ENCODE assay signal across 8 mouse cellular contexts in the genomic region with DNA sequence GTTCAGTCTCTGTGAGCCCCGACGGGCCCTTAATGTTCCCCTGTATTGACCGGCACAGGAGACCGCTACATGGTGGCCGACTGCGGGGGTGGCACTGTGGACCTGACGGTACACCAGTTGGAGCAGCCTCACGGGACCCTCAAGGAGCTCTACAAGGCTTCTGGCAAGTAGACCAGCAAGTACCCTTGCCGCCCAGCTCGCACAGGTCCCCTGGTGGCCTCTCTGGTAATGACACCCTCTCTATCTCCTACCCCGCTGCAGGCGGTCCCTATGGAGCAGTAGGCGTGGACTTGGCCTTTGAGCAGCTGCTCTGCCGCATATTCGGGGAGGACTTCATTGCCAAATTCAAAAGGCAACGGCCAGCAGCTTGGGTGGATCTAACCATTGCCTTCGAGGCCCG. TPM values are rescaled to one million over a fixed set of nuclear protein-coding genes. Genes with fewer than 3 reads are reported as not detected.
DNase-seq lines count a peak whose midpoint lies in the region; ATAC-seq and TF ChIP-seq lines count a peak whose summit lies in the region.

No protein-coding gene starts in this region.

- H3K27ac ChIP-seq in cerebellum, adult 2 months (ENCODE audit: insufficient read depth, low read length), result no peak overlapping the region
- H3K27ac ChIP-seq in limb, embryonic 13.5 days, result no peak overlapping the region
- H3K27ac ChIP-seq in midbrain, postnatal 0 days (ENCODE audit: low read depth, low read length), result no peak overlapping the region

- H3K9me3 ChIP-seq in limb, embryonic 13.5 days, result no peaks in the 10 kb centered on the region
- H3K9me3 ChIP-seq in midbrain, postnatal 0 days (ENCODE audit: low read length), result no peaks in the 10 kb centered on the region

- no peaks in the 10 kb centered on the region for H3K27me3 ChIP-seq in cerebellum, adult 2 months (ENCODE audit: control insufficient read depth, insufficient read depth, low read length)
- H3K27me3 ChIP-seq in limb, embryonic 13.5 days, result no peaks in the 10 kb centered on the region
- no peaks in the 10 kb centered on the region for H3K27me3 ChIP-seq in midbrain, postnatal 0 days (ENCODE audit: insufficient read depth, low read length)

- TF ChIP-seq CTCF in cerebellum, adult 2 months (IDR thresholded peaks at IDR 0.05; ENCODE audit: borderline replicate concordance, insufficient read depth, low read depth, low read length), result peak; percentile 51
- TF ChIP-seq CTCF in midbrain, postnatal 0 days (IDR thresholded peaks at IDR 0.05), result peak; percentile 63

- no peak overlapping the region; the same call in 1 of the 2 replicates for H3K9ac ChIP-seq in limb, embryonic 13.5 days
- H3K9ac ChIP-seq in midbrain, postnatal 0 days (replicated peaks; ENCODE audit: low read length, poor library complexity, severe bottlenecking), result no peak overlapping the region

- TF ChIP-seq POLR2A in cerebellum, adult 2 months (IDR thresholded peaks at IDR 0.05; ENCODE audit: borderline replicate concordance, insufficient read depth, low read length), result no peak

- peak in 1 of 2 experiments; percentile 20 for DNase-seq in cerebellum, adult 2 months
- no peak for DNase-seq in cerebellum, adult 8-10 months
- peak; percentile 84 for DNase-seq in embryo, embryonic 10 days (ENCODE audit: low spot score)
- peak; percentile 83 to 90 for DNase-seq in gastrocnemius, postnatal 4 days (ENCODE audit: low spot score in 2 of 2)
- peak; percentile 74 for DNase-seq in kidney, adult 18-20 months
- peak; percentile 42 for DNase-seq in midbrain, postnatal 0 days (ENCODE audit: low spot score)
- peak; percentile 56 to 60 for DNase-seq in spleen, postnatal 36 days (ENCODE audit: low spot score in 2 of 2)

- no peaks in the 10 kb centered on the region for H3K4me1 ChIP-seq in cerebellum, adult 2 months (ENCODE audit: control insufficient read depth, insufficient read depth, low read length)
- peaks cover 10% of the 10 kb centered on the region for H3K4me1 ChIP-seq in limb, embryonic 13.5 days
- no peaks in the 10 kb centered on the region for H3K4me1 ChIP-seq in midbrain, postnatal 0 days (ENCODE audit: insufficient read depth, low read length)

- 25% methylated on average over 18 of the region's 18 CpGs for WGBS in cerebellum, adult 2 months
- 32% methylated on average over 18 of the region's 18 CpGs for WGBS in limb, embryonic 13.5 days
- WGBS in midbrain, postnatal 0 days, result 32% methylated on average over 18 of the region's 18 CpGs

- ATAC-seq in limb, embryonic 13.5 days (ENCODE audit: low FRiP score, low read depth), result peak; percentile 45; the same call in 1 of the 2 replicates
- ATAC-seq in midbrain, postnatal 0 days (ENCODE audit: low FRiP score), result peak; percentile 15; the same call in 1 of the 2 replicates

- no peak overlapping the region for H3K4me3 ChIP-seq in cerebellum, adult 2 months (replicated peaks; ENCODE audit: insufficient read depth, low read depth, low read length)
- no peak overlapping the region for H3K4me3 ChIP-seq in limb, embryonic 13.5 days
- no peak overlapping the region for H3K4me3 ChIP-seq in midbrain, postnatal 0 days (ENCODE audit: low read depth, low read length)

- peaks cover 97% of the 10 kb centered on the region for H3K36me3 ChIP-seq in limb, embryonic 13.5 days
- H3K36me3 ChIP-seq in midbrain, postnatal 0 days (ENCODE audit: insufficient read depth, low read length), result peaks cover 32% of the 10 kb centered on the region

- no peak overlapping the region for H3K4me2 ChIP-seq in limb, embryonic 13.5 days (replicated peaks)
- H3K4me2 ChIP-seq in midbrain, postnatal 0 days (ENCODE audit: low read depth, low read length, poor library complexity, severe bottlenecking), result no peak overlapping the region

RNA-seq across cellular contexts. Expression of gene Gm11037, which starts 9.3 kb away (rescaled TPM):
- polyA plus RNA-seq in cerebellum, adult 2 months (2012; rRNA removed), result not detected in 2 replicates
- not detected for total RNA-seq in gastrocnemius, postnatal 4 days (2021)
- not detected in 2 replicates for polyA plus RNA-seq in limb, embryonic 13.5 days (2015; fragmentation: Nextera tagmentation; extraction: Ambion mirVana)
- total RNA-seq in midbrain, postnatal 0 days (2014; rRNA removed), result not detected in 2 replicates
- polyA plus RNA-seq in midbrain, postnatal 0 days (2015; fragmentation: Nextera tagmentation; extraction: Ambion mirVana), result not detected in 2 replicates

RNA-seq across cellular contexts. Expression of gene Hspa12b, which starts 15.5 kb away (rescaled TPM):
- 7.8 and 8.0 TPM in 2 replicates for polyA plus RNA-seq in cerebellum, adult 2 months (2012; rRNA removed)
- 10 to 100 TPM; 30.6 to 32.6 TPM for total RNA-seq in gastrocnemius, postnatal 4 days (2021)
- 22.0 and 22.9 TPM in 2 replicates for polyA plus RNA-seq in limb, embryonic 13.5 days (2015; fragmentation: Nextera tagmentation; extraction: Ambion mirVana)
- 10.1 and 11.1 TPM in 2 replicates for total RNA-seq in midbrain, postnatal 0 days (2014; rRNA removed)
- polyA plus RNA-seq in midbrain, postnatal 0 days (2015; fragmentation: Nextera tagmentation; extraction: Ambion mirVana), result 2.9 and 3.2 TPM in 2 replicates

RNA-seq across cellular contexts. Expression of gene 1700037H04Rik, which starts 17.3 kb away (rescaled TPM):
- polyA plus RNA-seq in cerebellum, adult 2 months (2012; rRNA removed), result 137 and 143 TPM in 2 replicates
- total RNA-seq in gastrocnemius, postnatal 4 days (2021), result 10 to 100 TPM; 11.7 to 14.5 TPM
- polyA plus RNA-seq in limb, embryonic 13.5 days (2015; fragmentation: Nextera tagmentation; extraction: Ambion mirVana), result 55.2 and 56.0 TPM in 2 replicates
- 44.8 and 89.5 TPM in 2 replicates for total RNA-seq in midbrain, postnatal 0 days (2014; rRNA removed)
- polyA plus RNA-seq in midbrain, postnatal 0 days (2015; fragmentation: Nextera tagmentation; extraction: Ambion mirVana), result 59.1 and 60.4 TPM in 2 replicates

RNA-seq across cellular contexts. Expression of gene Cenpb, which starts 37.3 kb away (rescaled TPM):
- 66.2 and 72.5 TPM in 2 replicates for polyA plus RNA-seq in cerebellum, adult 2 months (2012; rRNA removed)
- 10 to 100 TPM; 63.8 to 70.1 TPM for total RNA-seq in gastrocnemius, postnatal 4 days (2021)
- 11.2 and 11.6 TPM in 2 replicates for polyA plus RNA-seq in limb, embryonic 13.5 days (2015; fragmentation: Nextera tagmentation; extraction: Ambion mirVana)
- 98.2 and 103 TPM in 2 replicates for total RNA-seq in midbrain, postnatal 0 days (2014; rRNA removed)
- polyA plus RNA-seq in midbrain, postnatal 0 days (2015; fragmentation: Nextera tagmentation; extraction: Ambion mirVana), result 11.7 and 13.1 TPM in 2 replicates

RNA-seq across cellular contexts. Expression of gene Cdc25b, which starts 44.2 kb away (rescaled TPM):
- polyA plus RNA-seq in cerebellum, adult 2 months (2012; rRNA removed), result 25.7 and 26.4 TPM in 2 replicates
- 10 to 100 TPM; 18.0 to 22.4 TPM for total RNA-seq in gastrocnemius, postnatal 4 days (2021)
- 57.6 and 60.3 TPM in 2 replicates for polyA plus RNA-seq in limb, embryonic 13.5 days (2015; fragmentation: Nextera tagmentation; extraction: Ambion mirVana)
- total RNA-seq in midbrain, postnatal 0 days (2014; rRNA removed), result 10.0 and 13.1 TPM in 2 replicates
- polyA plus RNA-seq in midbrain, postnatal 0 days (2015; fragmentation: Nextera tagmentation; extraction: Ambion mirVana), result 14.0 and 15.1 TPM in 2 replicates
